Mouse (Mus musculus) hindbrain, embryonic 15.5 days (tissue): ENCODE results near the gene Col4a3. TPM values are rescaled to one million over a fixed set of nuclear protein-coding genes. Genes with fewer than 3 reads are reported as not detected.

Experiments
- ATAC-seq: fragments of 200-750 bp; cut with Nextera tagmentation; 2 replicates; pipeline ENCODE4 v1.8.0; 2017; ENCODE audit warnings: low read depth, moderate number of reproducible peaks, moderate TSS enrichment; ENCODE audit not compliant: low FRiP score
- H3K27ac ChIP-seq: fragments of 300-500 bp; sonication (generic); replicated peaks from 2 replicates; pipeline ENCODE4 v1.5.1; 2015; ENCODE audit warnings: mild to moderate bottlenecking, inconsistent platforms
- H3K27me3 ChIP-seq: fragments of 300-500 bp; sonication (generic); 2 replicates; pipeline ENCODE4 v1.6.1; 2015; ENCODE audit warnings: control low read depth, inconsistent platforms
- H3K36me3 ChIP-seq: fragments of 300-500 bp; sonication (generic); 2 replicates; pipeline ENCODE4 v1.6.1; 2015; ENCODE audit warnings: control low read depth, inconsistent platforms
- H3K4me1 ChIP-seq: fragments of 300-500 bp; sonication (generic); replicated peaks from 2 replicates; pipeline ENCODE4 v1.6.1; 2015; ENCODE audit warnings: control low read depth, inconsistent platforms
- H3K4me2 ChIP-seq: fragments of 300-500 bp; sonication (generic); 2 replicates; pipeline ENCODE4 v1.6.1; 2015; ENCODE audit warnings: moderate library complexity, mild to moderate bottlenecking, inconsistent platforms
- H3K4me3 ChIP-seq: fragments of 300-500 bp; sonication (generic); 2 replicates; pipeline ENCODE4 v1.5.1; 2015; ENCODE audit warnings: mild to moderate bottlenecking, inconsistent platforms
- H3K9ac ChIP-seq: fragments of 300-500 bp; sonication (generic); 2 replicates; pipeline ENCODE4 v1.6.1; 2015; ENCODE audit warnings: inconsistent platforms
- H3K9me3 ChIP-seq: fragments of 300-500 bp; sonication (generic); 2 replicates; pipeline ENCODE4 v1.6.1; 2016; ENCODE audit warnings: control low read depth, inconsistent platforms
- WGBS: fragments of 180-500 bp; shearing (Covaris S2); methylation state at CpG from one replicate; pipeline ENCODE4 v1.1.7; 2015; 5-methylcytosine and 5-hydroxymethylcytosine counted together
- polyA plus RNA-seq: library from polyadenylated mRNA; unstranded; fragments of >200 nt; fragmentation: Nextera tagmentation; extraction: Ambion mirVana; gene quantifications from 2 replicates; pipeline ENCODE4 v1.2.1, GENCODE M21; 2015

The Col4a3 gene
- polyA plus RNA-seq, 1 experiment from 2014 or later, result 0.26 TPM

DNA sequence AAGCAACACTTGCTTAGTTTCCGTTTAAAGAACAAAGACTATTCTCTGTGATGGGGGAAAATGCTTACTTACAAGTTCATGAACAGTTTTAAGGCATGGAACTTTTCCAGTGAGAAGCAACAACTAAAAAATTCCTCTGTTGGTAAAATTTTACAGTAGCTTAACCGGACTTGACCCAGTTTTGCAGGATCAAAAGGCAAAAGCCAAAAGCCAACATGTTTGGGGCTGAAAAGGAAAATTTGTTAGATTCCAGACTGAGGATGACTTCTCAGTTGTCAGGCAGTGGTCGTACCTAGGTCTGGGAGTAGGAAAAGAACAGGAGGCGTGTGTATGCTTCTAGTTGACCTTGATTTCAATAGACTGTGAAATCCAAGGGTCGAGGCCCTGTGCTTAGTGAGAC, 31.3 kb downstream of the Col4a3 start:
- 78% methylated on average over 5 of the region's 5 CpGs for WGBS
- H3K27me3 ChIP-seq, result no peaks in the 10 kb centered on the region
- H3K9ac ChIP-seq, result no peak overlapping the region
- H3K4me1 ChIP-seq, result no peaks in the 10 kb centered on the region
- no peak overlapping the region for H3K4me2 ChIP-seq
- H3K9me3 ChIP-seq, result no peaks in the 10 kb centered on the region
- H3K36me3 ChIP-seq, result no peaks in the 10 kb centered on the region
- no peak overlapping the region for H3K27ac ChIP-seq
- no peak for ATAC-seq
- no peak overlapping the region for H3K4me3 ChIP-seq

DNA sequence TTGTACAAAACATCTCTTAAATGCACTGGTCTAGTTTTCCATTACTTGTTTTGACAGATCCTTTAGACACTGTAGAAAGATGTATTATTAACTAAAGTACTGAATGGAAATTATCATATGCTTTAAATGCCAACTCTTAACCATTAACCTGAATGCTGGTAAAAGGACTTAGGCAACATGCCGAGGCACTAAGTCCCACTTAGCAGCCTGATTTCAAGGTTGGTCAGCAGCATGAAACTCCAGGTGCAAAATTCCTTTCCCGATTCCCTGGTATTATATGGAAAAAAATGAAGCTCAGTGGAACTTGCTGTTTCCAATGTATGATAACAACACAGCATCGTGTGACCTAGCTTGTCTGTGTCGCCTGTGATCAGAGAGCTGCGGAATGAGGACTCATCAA, 31.9 kb downstream of the Col4a3 start:
- Histone ChIP-seq H3K4me1 (no peaks in the 10 kb centered on the region), H3K27ac (no peak overlapping the region), H3K36me3 (no peaks in the 10 kb centered on the region), H3K9me3 (no peaks in the 10 kb centered on the region), H3K27me3 (no peaks in the 10 kb centered on the region), H3K4me3 (no peak overlapping the region), H3K9ac (no peak overlapping the region), H3K4me2 (no peak overlapping the region)
- WGBS, result 89% methylated on average over 5 of the region's 5 CpGs
- ATAC-seq, result no peak

DNA sequence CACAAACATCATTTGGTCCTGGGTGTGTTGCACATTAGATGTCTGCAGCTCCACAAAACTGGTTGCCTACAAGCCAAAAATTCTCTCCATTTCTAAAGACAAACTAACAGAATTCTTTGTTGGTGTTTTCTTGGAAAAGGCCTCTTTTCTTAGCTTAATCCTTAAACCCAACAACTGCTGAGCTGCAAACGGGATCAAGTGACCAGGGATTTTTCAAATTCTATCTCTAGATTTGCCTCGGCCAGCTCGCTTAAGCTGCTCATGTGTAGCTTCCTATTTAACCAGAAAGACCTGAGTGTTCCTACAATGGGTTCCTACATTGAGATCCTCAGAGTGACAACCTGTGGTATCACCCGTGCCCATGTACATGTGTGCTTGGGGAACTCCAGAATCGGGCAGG, 33.3 kb downstream of the Col4a3 start:
- no peak for ATAC-seq
- no peak overlapping the region for H3K27ac ChIP-seq
- no peaks in the 10 kb centered on the region for H3K4me1 ChIP-seq
- no peaks in the 10 kb centered on the region for H3K9me3 ChIP-seq
- H3K9ac ChIP-seq, result no peak overlapping the region
- 92% methylated on average over 5 of the region's 5 CpGs for WGBS
- H3K4me3 ChIP-seq, result no peak overlapping the region
- H3K4me2 ChIP-seq, result no peak overlapping the region
- H3K27me3 ChIP-seq, result no peaks in the 10 kb centered on the region
- H3K36me3 ChIP-seq, result no peaks in the 10 kb centered on the region

- Histone ChIP-seq H3K4me1 (no peaks in the 10 kb centered on the region), H3K9me3 (no peaks in the 10 kb centered on the region)
- 76% methylated on average over 6 of the region's 6 CpGs for WGBS
Measured at GRCm38 (mm10) chr1:82624934-82625333, 38.2 kb downstream of the Col4a3 start.

DNA sequence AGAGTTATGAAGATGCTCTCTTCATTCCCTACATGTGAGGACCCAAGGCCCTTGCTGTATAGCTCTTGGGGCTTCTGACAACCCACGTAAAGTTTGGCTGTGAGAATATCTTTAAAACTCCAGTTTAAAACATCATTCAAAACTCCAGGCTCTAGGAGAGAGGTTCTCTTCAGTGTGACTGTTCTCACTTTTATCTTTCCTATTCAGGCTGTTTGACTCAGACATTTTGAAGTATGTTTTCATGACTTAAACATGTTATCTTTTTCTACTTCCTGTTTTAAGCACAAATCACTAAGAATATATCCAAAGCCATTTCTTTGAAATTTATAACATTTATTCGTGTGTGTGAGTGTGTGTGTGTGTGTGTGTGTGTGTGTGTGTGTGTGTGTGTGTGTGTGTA, 38.8 kb downstream of the Col4a3 start:
- Histone ChIP-seq H3K9me3 (no peaks in the 10 kb centered on the region), H3K4me1 (no peaks in the 10 kb centered on the region), H3K27me3 (no peaks in the 10 kb centered on the region), H3K9ac (no peak overlapping the region), H3K4me2 (no peak overlapping the region), H3K36me3 (no peaks in the 10 kb centered on the region), H3K27ac (no peak overlapping the region), H3K4me3 (no peak overlapping the region)
- no peak for ATAC-seq
- 75% methylated on average over 2 of the region's 2 CpGs for WGBS

More at GRCm38 (mm10) chr1:82624934-82625333, 38.2 kb downstream of the Col4a3 start:
- Histone ChIP-seq H3K27ac (no peak overlapping the region), H3K36me3 (no peaks in the 10 kb centered on the region), H3K9ac (no peak overlapping the region), H3K4me3 (no peak overlapping the region), H3K27me3 (no peaks in the 10 kb centered on the region), H3K4me2 (no peak overlapping the region)
- ATAC-seq, result no peak

- no peaks in the 10 kb centered on the region for H3K36me3 ChIP-seq
- H3K9me3 ChIP-seq, result no peaks in the 10 kb centered on the region
- H3K4me1 ChIP-seq, result no peaks in the 10 kb centered on the region
- H3K4me2 ChIP-seq, result no peak overlapping the region
- H3K4me3 ChIP-seq, result no peak overlapping the region
- H3K9ac ChIP-seq, result no peak overlapping the region
- no peak overlapping the region for H3K27ac ChIP-seq
- no peak for ATAC-seq
- 89% methylated on average over 4 of the region's 4 CpGs for WGBS
- H3K27me3 ChIP-seq, result no peaks in the 10 kb centered on the region
Measured at GRCm38 (mm10) chr1:82627652-82628051, 40.9 kb downstream of the Col4a3 start.

GRCm38 (mm10) chr1:82629495-82629894, 42.8 kb downstream of the Col4a3 start:
- no peak for ATAC-seq
- Histone ChIP-seq H3K4me2 (no peak overlapping the region), H3K4me3 (no peak overlapping the region), H3K27me3 (no peaks in the 10 kb centered on the region), H3K9me3 (no peaks in the 10 kb centered on the region), H3K9ac (no peak overlapping the region), H3K27ac (no peak overlapping the region), H3K36me3 (no peaks in the 10 kb centered on the region), H3K4me1 (no peaks in the 10 kb centered on the region)
- WGBS, result 92% methylated on average over 5 of the region's 5 CpGs

DNA sequence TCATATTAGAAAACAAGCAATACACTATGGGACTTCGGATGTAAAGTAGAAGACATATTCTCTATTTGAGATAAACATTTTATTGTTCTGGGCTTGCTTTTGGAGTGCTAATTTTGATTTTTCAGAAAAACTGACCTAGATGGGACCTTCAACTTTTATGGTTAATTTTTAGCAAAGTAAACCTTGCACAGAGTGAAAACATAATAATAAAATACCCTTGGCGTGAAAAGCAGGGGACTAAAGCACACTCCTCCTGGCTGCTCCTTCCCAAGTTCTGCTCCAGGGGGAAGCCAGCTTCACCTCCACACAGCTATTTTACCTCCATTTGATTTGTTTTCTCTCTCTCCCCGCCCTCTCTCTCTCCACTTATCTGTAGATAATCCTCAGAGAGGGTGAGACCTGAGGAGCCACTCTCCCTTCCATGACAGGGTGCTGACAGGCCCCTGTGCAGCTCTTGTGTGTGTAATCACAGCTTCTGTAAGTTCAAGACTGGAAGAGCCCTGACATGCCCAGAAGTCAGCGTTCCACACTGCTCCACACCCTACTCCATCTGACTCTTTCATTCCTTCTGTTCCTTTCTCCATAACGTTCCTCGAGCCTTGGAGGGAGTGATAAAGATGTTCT, 44.6 kb downstream of the Col4a3 start:
- WGBS, result 86% methylated on average over 6 of the region's 6 CpGs
- Histone ChIP-seq H3K4me2 (no peak overlapping the region), H3K4me3 (no peak overlapping the region), H3K36me3 (no peaks in the 10 kb centered on the region), H3K27ac (no peak overlapping the region), H3K9ac (no peak overlapping the region), H3K9me3 (no peaks in the 10 kb centered on the region), H3K27me3 (no peaks in the 10 kb centered on the region), H3K4me1 (no peaks in the 10 kb centered on the region)
- ATAC-seq, result no peak

DNA sequence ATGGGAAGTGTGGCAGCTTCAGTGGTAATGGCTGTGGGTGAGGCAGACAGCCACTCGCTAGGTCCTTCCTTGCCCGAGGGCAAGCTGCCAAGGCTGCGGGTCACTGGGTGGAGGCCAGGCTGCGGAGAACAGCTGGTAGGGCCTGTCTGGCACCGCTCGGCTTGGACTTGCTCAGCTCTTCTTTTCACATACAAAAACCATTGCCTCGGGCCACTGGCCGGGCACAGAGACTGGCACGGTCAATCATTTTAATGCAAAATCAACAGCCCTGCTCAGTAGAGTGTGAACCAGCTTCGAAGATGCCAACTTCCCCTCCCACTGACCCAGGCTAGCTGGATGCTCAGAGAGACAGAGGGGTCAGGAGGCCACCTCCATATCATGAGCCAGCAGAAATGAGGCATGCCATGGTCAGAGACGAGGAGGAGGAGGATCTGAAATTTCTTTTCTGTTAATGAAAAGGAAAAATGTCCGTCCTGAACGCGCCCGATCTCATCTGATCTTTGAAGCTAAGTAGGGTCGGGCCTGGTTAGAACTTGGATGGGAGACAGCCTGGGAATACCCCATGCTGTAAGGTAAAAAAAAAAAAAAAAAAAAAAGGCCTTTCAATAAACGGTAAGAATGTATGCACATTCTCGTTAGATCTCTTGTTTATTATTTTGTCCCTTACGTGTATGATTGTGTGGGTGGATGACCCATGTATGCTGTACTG, 48.0 kb downstream of the Col4a3 start:
- WGBS, result 62% methylated on average over 19 of the region's 19 CpGs
- peak; percentile 88 for ATAC-seq
- Histone ChIP-seq H3K36me3 (no peaks in the 10 kb centered on the region), H3K27ac (no peak overlapping the region), H3K4me2 (no peak overlapping the region), H3K9me3 (no peaks in the 10 kb centered on the region), H3K4me1 (no peaks in the 10 kb centered on the region), H3K9ac (no peak overlapping the region), H3K4me3 (no peak overlapping the region), H3K27me3 (no peaks in the 10 kb centered on the region)

GRCm38 (mm10) chr1:82635254-82635620, 48.5 kb downstream of the Col4a3 start:
- ATAC-seq, result peak; percentile 54; the same call in 1 of the 2 replicates
- Histone ChIP-seq H3K36me3 (no peaks in the 10 kb centered on the region), H3K27ac (no peak overlapping the region), H3K27me3 (0 out of 2 replicates have a peak, but pooled peaks cover 3% of the 10 kb centered on the region), H3K9ac (no peak overlapping the region), H3K4me3 (no peak overlapping the region), H3K4me1 (no peaks in the 10 kb centered on the region), H3K9me3 (no peaks in the 10 kb centered on the region), H3K4me2 (no peak overlapping the region)
- WGBS, result 92% methylated on average over 9 of the region's 9 CpGs

- H3K9ac ChIP-seq, result no peak overlapping the region
- H3K36me3 ChIP-seq, result no peaks in the 10 kb centered on the region
- no peak overlapping the region for H3K4me3 ChIP-seq
- no peak overlapping the region for H3K4me2 ChIP-seq
- H3K4me1 ChIP-seq, result no peaks in the 10 kb centered on the region; the same call in 1 of the 2 replicates
- no peak overlapping the region for H3K27ac ChIP-seq
- ATAC-seq, result no peak
- 88% methylated on average over 4 of the region's 4 CpGs for WGBS
- 0 out of 2 replicates have a peak, but pooled peaks cover 3% of the 10 kb centered on the region for H3K27me3 ChIP-seq
- no peaks in the 10 kb centered on the region for H3K9me3 ChIP-seq
Measured at GRCm38 (mm10) chr1:82636321-82636720, 49.6 kb downstream of the Col4a3 start.

DNA sequence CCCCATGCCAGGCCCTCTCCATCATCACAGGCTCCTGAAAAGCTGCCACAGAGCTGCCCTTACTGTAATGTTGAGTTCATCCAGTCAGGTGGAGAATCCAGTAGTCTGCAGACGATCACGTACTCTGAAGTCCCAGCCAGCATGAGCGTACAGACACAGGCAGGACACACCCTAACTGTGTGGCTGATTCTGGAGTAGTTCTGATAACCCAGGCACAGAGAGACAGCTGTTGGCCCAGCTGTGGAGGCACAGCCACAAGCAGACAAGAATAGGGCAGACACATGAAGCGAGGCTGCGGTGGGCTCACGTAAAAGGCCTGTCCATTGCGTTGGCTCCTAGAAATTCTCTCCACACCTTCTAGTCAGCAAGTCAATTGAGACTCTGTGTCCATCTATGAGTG, 50.7 kb downstream of the Col4a3 start:
- Histone ChIP-seq H3K4me3 (no peak overlapping the region), H3K4me1 (no peaks in the 10 kb centered on the region; the same call in 1 of the 2 replicates), H3K9ac (no peak overlapping the region), H3K4me2 (no peak overlapping the region), H3K27ac (no peak overlapping the region), H3K9me3 (no peaks in the 10 kb centered on the region), H3K27me3 (0 out of 2 replicates have a peak, but pooled peaks cover 3% of the 10 kb centered on the region), H3K36me3 (no peaks in the 10 kb centered on the region)
- 94% methylated on average over 7 of the region's 7 CpGs for WGBS
- no peak for ATAC-seq
